Mouse (Mus musculus) ES-E14 (cell line): ENCODE data around the gene Pnmt.

Experiments
- HCFC1 ChIP-seq: IDR thresholded peaks from 2 replicates; pipeline ENCODE4 v1.6.1; 2012; ENCODE audit warnings: low read length, inconsistent platforms, borderline replicate concordance; ENCODE audit not compliant: insufficient read depth
- MAFK ChIP-seq: IDR thresholded peaks from 2 replicates; pipeline ENCODE4 v1.6.1; 2014; ENCODE audit warnings: mild to moderate bottlenecking, low read depth, low read length, inconsistent platforms; ENCODE audit not compliant: insufficient read depth
- ZNF384 ChIP-seq: IDR thresholded peaks from 2 replicates; pipeline ENCODE4 v1.6.1; 2012; ENCODE audit warnings: low read depth, low read length, inconsistent platforms

DNA sequence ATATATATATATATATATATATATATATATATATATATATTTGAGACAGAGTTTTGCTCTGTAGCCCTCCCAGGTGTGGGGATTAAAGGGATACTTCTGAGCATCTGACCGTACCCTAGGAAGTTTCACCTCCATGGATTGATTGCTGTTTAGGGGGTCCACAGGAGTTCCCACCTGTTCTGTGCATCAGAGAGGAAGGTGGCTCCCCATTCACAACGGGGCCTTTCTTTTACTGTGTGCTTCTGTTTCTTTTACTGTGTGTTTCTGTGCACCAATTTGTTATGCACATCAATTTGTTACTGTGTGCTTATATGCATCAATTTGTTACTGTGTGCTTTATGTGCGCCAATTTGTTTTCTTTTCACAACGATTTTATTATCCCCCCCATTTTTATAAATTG lies 45.1 kb upstream of the Pnmt start:
- TF ChIP-seq HCFC1 (no peak), ZNF384 (no peak), MAFK (no peak)
